Mouse (Mus musculus) CH12.LX (cell line): ENCODE data around the gene Heyl. TPM values are rescaled to one million over a fixed set of nuclear protein-coding genes. Genes with fewer than 3 reads are reported as not detected.

Source experiments
- DNase-seq: peaks from one replicate; pipeline ENCODE4 v3.0.0-alpha.2; 2013; ENCODE audit errors: extremely low read depth
- H3K27ac ChIP-seq: 2 replicates; pipeline ENCODE4 v1.5.1; 2012; ENCODE audit warnings: low read depth, mild to moderate bottlenecking, control low read depth, moderate library complexity; ENCODE audit not compliant: insufficient read depth
- H3K27me3 ChIP-seq: replicated peaks from 2 replicates; pipeline ENCODE3; 2012; ENCODE audit warnings: inconsistent platforms
- H3K36me3 ChIP-seq, 2 experiments: replicated peaks in 1 of 2; 2 replicates each; pipeline versions ENCODE3 to v1.6.1; 2012; ENCODE audit warnings: inconsistent platforms in 1 of 2, low read length in 1 of 2, mild to moderate bottlenecking in 1 of 2, mixed read lengths in 1 of 2, moderate library complexity in 1 of 2; ENCODE audit not compliant: control insufficient read depth in 1 of 2, insufficient read depth in 1 of 2
- H3K4me1 ChIP-seq, 2 experiments: 2 replicates each; pipeline ENCODE4 v1.6.1; 2012; ENCODE audit warnings: inconsistent platforms in 1 of 2, moderate library complexity in 1 of 2; ENCODE audit not compliant: insufficient read depth in 2 of 2, control insufficient read depth in 1 of 2
- H3K4me2 ChIP-seq: 2 replicates; pipeline ENCODE4 v1.6.1; 2012; ENCODE audit warnings: low read depth, mild to moderate bottlenecking, control low read depth; ENCODE audit not compliant: poor library complexity, insufficient read depth, severe bottlenecking
- H3K4me3 ChIP-seq, 3 experiments: fragments of 150-350 bp in 1 of 3; sonication (generic) in 1 of 3; replicated peaks in 1 of 3; 2 replicates each; pipeline versions ENCODE3 to v1.5.1; 2011 to 2012; ENCODE audit warnings: low read depth in 2 of 3, low read length in 2 of 3, mild to moderate bottlenecking in 2 of 3, moderate library complexity in 2 of 3, control low read depth in 1 of 3, improper control_type of control experiment in 1 of 3, inconsistent platforms in 1 of 3, mixed read lengths in 1 of 3; ENCODE audit not compliant: poor library complexity in 1 of 3
- H3K79me2 ChIP-seq: replicated peaks from 2 replicates; pipeline ENCODE4 v1.6.1; 2012; ENCODE audit warnings: mild to moderate bottlenecking, moderate library complexity; ENCODE audit not compliant: control insufficient read depth, poor library complexity, insufficient read depth, severe bottlenecking; ENCODE audit errors: extremely low read depth
- H3K9ac ChIP-seq: 2 replicates; pipeline ENCODE4 v1.6.1; 2012; ENCODE audit warnings: low read depth, mild to moderate bottlenecking, control low read depth, moderate library complexity; ENCODE audit not compliant: insufficient read depth
- H3K9me3 ChIP-seq: replicated peaks from 2 replicates; pipeline ENCODE3; 2012; ENCODE audit warnings: low read length, inconsistent platforms, mixed read lengths
- CHD2 ChIP-seq: IDR thresholded peaks from 2 replicates; pipeline ENCODE4 v1.6.1; 2011; ENCODE audit warnings: low read length, improper control_type of control experiment
- E2F4 ChIP-seq: IDR thresholded peaks from 2 replicates; pipeline ENCODE4 v1.6.1; 2011; ENCODE audit warnings: low read depth, low read length, improper control_type of control experiment; ENCODE audit not compliant: insufficient replicate concordance
- ETS1 ChIP-seq: conservative IDR thresholded peaks from 2 replicates; pipeline ENCODE4 v1.6.1; 2012; ENCODE audit warnings: low read depth, mild to moderate bottlenecking, inconsistent platforms, low read length, improper control_type of control experiment, moderate library complexity
- IRF4 ChIP-seq: IDR thresholded peaks from 2 replicates; pipeline ENCODE4 v1.6.1; 2014; ENCODE audit warnings: low read depth, mild to moderate bottlenecking, inconsistent platforms, low read length, improper control_type of control experiment
- JUN ChIP-seq: IDR thresholded peaks from 2 replicates; pipeline ENCODE4 v1.6.1; 2011; ENCODE audit warnings: low read depth, mild to moderate bottlenecking, low read length, improper control_type of control experiment, moderate library complexity; ENCODE audit not compliant: insufficient read depth
- JUND ChIP-seq: conservative IDR thresholded peaks from 2 replicates; pipeline ENCODE4 v1.6.1; 2011; ENCODE audit warnings: low read depth, low read length, improper control_type of control experiment
- MAFK ChIP-seq: IDR thresholded peaks from 2 replicates; pipeline ENCODE4 v1.6.1; 2011; ENCODE audit warnings: low read length, improper control_type of control experiment; ENCODE audit not compliant: insufficient replicate concordance
- MAZ ChIP-seq: IDR thresholded peaks from 2 replicates; pipeline ENCODE4 v1.6.1; 2012; ENCODE audit warnings: low read depth, mild to moderate bottlenecking, inconsistent platforms, low read length, improper control_type of control experiment, moderate library complexity
- MEF2A ChIP-seq: IDR thresholded peaks from 2 replicates; pipeline ENCODE4 v1.6.1; 2014; ENCODE audit warnings: low read depth, mild to moderate bottlenecking, inconsistent platforms, low read length, improper control_type of control experiment, borderline replicate concordance
- MYC ChIP-seq: IDR thresholded peaks from 2 replicates; pipeline ENCODE4 v1.6.1; 2011; ENCODE audit warnings: low read depth, mild to moderate bottlenecking, improper control_type of control experiment, low read length
- NRF1 ChIP-seq: IDR thresholded peaks from 2 replicates; pipeline ENCODE4 v1.6.1; 2014; ENCODE audit warnings: low read depth, mild to moderate bottlenecking, inconsistent platforms, low read length, improper control_type of control experiment, moderate library complexity
- POLR2A ChIP-seq: IDR thresholded peaks from 2 replicates; pipeline ENCODE4 v1.6.1; 2011; ENCODE audit warnings: low read depth, mild to moderate bottlenecking, improper control_type of control experiment, low read length
- RCOR1 ChIP-seq: conservative IDR thresholded peaks from 2 replicates; pipeline ENCODE4 v1.6.1; 2012; ENCODE audit warnings: low read depth, mild to moderate bottlenecking, inconsistent platforms, low read length, improper control_type of control experiment
- SIN3A ChIP-seq: IDR thresholded peaks from 2 replicates; pipeline ENCODE4 v1.6.1; 2012; ENCODE audit warnings: low read length, improper control_type of control experiment, inconsistent platforms
- UBTF ChIP-seq: IDR thresholded peaks from 2 replicates; pipeline ENCODE4 v1.6.1; 2012; ENCODE audit warnings: low read depth, mild to moderate bottlenecking, inconsistent platforms, low read length, improper control_type of control experiment, moderate library complexity
- USF1 ChIP-seq: IDR thresholded peaks from 2 replicates; pipeline ENCODE4 v1.6.1; 2014; ENCODE audit warnings: low read depth, mild to moderate bottlenecking, inconsistent platforms, low read length, improper control_type of control experiment
- USF2 ChIP-seq: conservative IDR thresholded peaks from 2 replicates; pipeline ENCODE4 v1.6.1; 2011; ENCODE audit warnings: low read depth, low read length, improper control_type of control experiment
- ZC3H11A ChIP-seq: IDR thresholded peaks from 2 replicates; pipeline ENCODE4 v1.6.1; 2012; ENCODE audit warnings: low read depth, mild to moderate bottlenecking, inconsistent platforms, low read length, improper control_type of control experiment
- dilution Hi-C: fragments of 300-500 bp; cut with MboI; formaldehyde crosslinking; loops from 2 replicates; pipeline ENCODE4 v1.14.3; 2020; ENCODE audit warnings: low sequenced_read_pairs; ENCODE audit not compliant: extremely low pct_unique_long_range_greater_than_20kb, extremely low pct_ligation_motif_present
- in situ Hi-C: fragments of 300-500 bp; cut with MboI; formaldehyde crosslinking; loops from 3 replicates; pipeline ENCODE4 v1.14.3; 2019; ENCODE audit warnings: low sequenced_read_pairs, low pct_ligation_motif_present, low pct_unique_long_range_greater_than_20kb, mixed read lengths
- polyA plus RNA-seq: library from polyadenylated mRNA; unstranded; fragments of >175 nt; gene quantifications from 2 replicates; pipeline ENCODE4 v1.2.1, GENCODE M21; 2012; ENCODE audit warnings: low read depth; ENCODE audit not compliant: insufficient read length
- total RNA-seq, 2 experiments: library from RNA; depleted of rRNA; stranded (reverse); fragments of 300-350 nt in 1 of 2; fragments of >200 nt in 1 of 2; gene quantifications; 2 replicates each; pipeline ENCODE4 v1.2.3; 2012 to 2014

Heyl gene
- total and polyA plus RNA-seq, 3 experiments, result not detected

DNA sequence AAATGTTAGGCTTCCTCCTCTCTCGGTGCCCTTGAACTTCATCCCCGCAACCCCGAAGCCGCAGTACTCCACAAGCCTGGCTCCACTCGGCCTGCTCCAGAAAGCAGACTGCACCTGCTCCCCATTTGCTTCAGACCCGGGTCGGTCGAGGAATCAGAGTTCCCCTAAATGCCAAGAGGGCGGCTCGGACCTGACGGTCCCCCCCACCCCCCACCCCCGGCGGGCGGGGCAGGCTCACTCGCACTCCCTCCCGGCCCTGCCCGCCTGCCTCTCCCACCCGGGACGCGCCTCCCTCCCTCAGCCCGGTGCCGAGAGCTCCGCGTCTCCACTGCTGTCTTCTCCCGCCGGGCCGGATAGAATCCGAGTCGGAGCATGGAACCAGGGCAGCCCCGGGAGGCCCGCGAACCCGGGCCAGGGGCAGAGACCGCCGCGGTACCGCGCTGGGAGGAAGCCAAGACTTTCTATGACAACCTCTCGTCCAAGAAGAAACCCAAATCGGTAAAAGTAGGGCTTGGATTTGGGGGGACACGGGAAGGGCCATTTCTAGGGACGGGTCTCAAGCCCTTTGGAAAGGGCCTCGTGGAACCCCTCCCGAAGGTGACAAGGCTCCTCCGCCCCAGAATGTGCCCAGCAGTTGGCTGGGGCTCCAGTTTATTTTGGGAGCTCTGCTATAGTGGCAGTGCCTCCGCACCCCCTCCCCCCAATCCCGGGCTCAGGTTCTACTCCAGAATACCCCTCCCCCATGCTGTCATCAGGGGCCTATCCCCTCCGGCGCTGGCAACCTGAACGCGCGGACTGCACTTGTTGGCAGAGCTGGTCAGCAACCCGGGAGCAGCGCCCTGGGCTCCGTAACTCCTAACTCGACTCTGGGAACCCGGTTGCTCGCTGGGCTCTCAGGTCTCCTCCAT, 31.9 kb upstream of the Heyl start, which contains the start of gene Nt5c1a:
Gene Nt5c1a, plus strand, starts transcription at position 319 of the 908 bp plus-strand sequence.
- H3K4me3 ChIP-seq, result no peak within 1 kb of the TSS
- peaks cover 73% of the 10 kb centered on the region for H3K27me3 ChIP-seq
- no peaks in the 10 kb centered on the region for H3K36me3 ChIP-seq
- TF ChIP-seq ETS1, result no peak
- no peak for TF ChIP-seq UBTF
- no peak for TF ChIP-seq POLR2A
- no peak for TF ChIP-seq MEF2A
- TF ChIP-seq ZC3H11A, result no peak
- TF ChIP-seq MAZ, result no peak
- TF ChIP-seq NRF1, result no peak
- TF ChIP-seq JUN, result no peak
- TF ChIP-seq RCOR1, result no peak
- no peak for TF ChIP-seq MYC
- TF ChIP-seq USF2, result no peak
- TF ChIP-seq IRF4, result no peak
- TF ChIP-seq USF1, result no peak
- DNase-seq, result no peak
- H3K9ac ChIP-seq, result no peak within 1 kb of the TSS
- no peak within 1 kb of the TSS for H3K27ac ChIP-seq
- H3K79me2 ChIP-seq, result no peaks in the 10 kb centered on the region
- in situ Hi-C loops, result loop anchor here (5.0 kb wide), 1 partner anchor 44 kb away; no protein-coding TSS in a partner anchor
- dilution Hi-C loops, result no loop called here
- no peaks in the 10 kb centered on the region for H3K9me3 ChIP-seq
- no peaks in the 10 kb centered on the region for H3K4me1 ChIP-seq
- no peak within 1 kb of the TSS for H3K4me2 ChIP-seq

DNA sequence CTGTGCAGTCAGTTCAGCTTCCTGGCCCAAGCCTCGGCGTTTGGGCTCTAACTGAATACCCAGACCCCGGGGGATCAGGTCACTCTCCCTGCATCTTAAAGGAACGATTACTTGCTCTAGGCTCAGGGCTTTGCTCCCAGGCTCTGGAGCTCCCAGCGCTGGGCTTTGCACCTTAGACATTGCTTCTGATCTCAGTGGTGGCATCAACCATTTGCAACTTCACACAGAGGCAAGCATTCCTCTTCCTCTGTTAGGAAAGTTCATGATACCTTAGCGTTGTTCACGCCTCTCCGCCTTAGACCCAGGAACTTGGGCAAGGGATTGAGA, 31.3 kb upstream of the Heyl start:
- Histone ChIP-seq H3K4me1 (no peaks in the 10 kb centered on the region), H3K9me3 (no peaks in the 10 kb centered on the region), H3K4me3 (no peak overlapping the region), H3K27ac (no peak overlapping the region), H3K79me2 (no peaks in the 10 kb centered on the region), H3K9ac (no peak overlapping the region), H3K4me2 (no peak overlapping the region), H3K27me3 (peaks cover 74% of the 10 kb centered on the region), H3K36me3 (no peaks in the 10 kb centered on the region)
- TF ChIP-seq JUND (no peak), CHD2 (no peak), MAFK (no peak), E2F4 (no peak), JUN (no peak), SIN3A (no peak)
- no peak for DNase-seq
- in situ Hi-C loops (loop anchor here (5.0 kb wide), 1 partner anchor 45 kb away; no protein-coding TSS in a partner anchor), dilution Hi-C loops (no loop called here)
